Mouse (Mus musculus): ENCODE measurements around the gene Cd47.

The Cd47 gene

DNA sequence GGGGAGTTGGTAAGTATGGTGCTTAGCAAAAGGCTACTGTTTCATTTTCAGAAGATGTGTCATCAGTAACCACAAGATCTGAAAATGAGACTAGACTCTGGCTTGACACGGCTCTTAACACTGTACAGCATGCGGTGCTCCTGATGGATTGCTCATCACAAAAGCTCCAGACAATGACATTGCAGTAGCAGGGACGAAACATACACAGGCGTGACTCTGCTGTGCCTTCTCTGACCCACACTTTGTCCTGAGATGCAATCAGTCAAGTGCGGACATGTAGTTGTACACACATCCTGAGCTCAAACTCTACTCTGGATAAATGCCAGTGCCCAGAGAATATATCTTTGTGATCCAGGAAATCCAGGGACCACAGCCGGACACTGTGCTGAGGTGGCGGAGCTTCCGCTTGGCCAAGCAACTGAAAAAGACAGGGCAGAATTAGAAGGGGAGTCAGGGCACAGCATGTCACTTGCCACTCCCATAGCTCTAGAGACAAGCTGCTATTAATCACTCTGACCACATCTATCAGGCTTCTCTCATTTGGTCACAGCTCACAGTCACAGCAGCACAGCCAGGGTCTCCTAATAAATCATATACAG is 151.7 kb downstream of the Cd47 start:
- DNase-seq, result peak; percentile 66

GRCm38 (mm10) chr16:49953817-49954216 is 153.5 kb downstream of the Cd47 start:
- DNase-seq, result peak; percentile 64

DNA sequence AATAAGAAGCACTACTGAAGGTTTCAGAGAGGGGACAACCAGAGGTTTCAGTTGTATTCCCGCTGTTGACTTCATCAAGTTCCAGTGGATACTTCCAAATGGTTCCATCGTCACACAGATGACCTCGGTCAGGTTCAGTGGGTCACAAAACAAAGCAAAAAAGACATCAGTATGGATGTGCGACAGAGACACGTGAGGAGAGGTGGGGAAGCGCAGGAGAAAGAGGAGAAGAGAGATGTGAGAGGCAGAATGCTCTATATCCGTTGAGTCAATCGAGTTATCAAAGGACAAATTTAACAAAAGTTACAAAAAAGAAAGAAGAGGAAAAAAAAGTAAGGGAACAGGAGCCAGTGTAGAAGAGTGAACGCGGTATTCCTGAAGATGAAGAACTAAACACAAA is 154.6 kb downstream of the Cd47 start:
- DNase-seq, result no peak

DNA sequence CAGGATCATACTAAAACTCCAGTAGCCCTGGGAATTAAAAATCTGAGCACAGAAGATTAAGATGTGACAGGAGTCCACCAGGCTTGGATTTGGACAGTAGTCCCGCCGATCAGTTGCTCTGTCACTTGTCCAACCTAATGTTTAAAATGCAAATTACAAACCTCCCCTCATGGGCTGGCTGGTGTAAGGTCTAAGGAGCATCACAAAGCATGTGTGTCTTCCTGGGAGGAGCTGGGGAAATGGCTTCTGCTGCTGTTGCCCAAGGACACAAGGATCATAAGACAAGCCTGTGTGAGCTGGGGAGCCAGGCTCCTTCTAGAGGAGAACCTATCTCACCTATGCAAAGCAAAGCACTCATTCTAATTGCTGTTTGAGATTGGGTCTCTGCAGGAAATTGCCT is 155.0 kb downstream of the Cd47 start:
- DNase-seq, result no peak

DNA sequence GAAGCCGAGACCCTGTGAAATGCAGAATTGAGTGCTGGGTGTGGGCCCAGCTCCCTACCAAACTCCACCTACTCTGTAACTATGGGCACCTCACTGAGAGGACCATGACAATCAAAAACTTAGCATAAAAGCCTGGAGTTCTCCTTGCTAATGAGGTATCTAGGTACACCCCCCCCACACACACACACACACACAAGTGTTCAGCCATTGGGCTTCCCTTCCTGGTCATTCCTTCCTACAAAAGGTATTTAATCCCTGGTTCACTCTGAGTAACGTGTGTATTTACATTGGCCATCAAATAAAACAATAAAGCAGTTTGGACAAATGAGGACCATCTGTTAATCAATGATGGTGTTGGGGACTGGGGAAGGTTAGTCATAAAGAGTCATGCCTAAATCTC is 155.6 kb downstream of the Cd47 start:
- DNase-seq, result no peak

DNA sequence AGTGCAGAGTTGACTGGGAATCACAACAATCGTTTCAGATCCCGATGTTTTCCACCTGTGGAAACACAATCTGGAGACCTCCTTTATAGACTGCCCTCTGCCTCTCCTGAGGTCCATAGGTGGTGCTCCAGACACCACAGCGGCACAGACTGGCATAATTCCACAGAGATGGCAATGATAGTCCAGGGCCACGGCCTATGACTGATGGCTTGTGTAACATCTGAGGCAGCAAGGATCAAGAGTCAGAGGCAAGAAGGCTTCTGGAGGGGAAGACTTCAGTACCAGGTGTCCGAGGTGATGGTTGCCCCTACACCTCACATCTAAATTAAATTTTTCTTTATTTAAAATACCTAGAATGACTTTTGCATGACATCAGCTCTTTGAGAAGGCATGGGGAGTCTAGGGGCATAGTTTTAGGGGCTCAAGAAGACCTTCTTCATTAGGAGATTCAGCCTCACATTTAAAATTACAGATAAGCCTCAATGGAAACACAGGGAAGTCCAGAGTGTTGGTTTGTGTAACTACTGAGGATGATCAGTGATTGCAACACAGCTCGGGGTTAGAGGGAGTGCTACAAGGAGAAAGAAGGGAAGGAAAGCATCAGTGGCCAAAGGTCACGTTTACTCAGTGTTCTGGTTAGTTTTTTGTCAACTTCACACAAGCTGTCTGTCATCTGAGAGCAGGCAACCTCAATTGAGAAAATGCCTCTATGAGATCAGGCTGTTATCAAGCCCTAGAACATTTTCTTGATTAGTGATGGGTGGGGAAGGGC is 156.4 kb downstream of the Cd47 start:
- DNase-seq, result no peak

DNA sequence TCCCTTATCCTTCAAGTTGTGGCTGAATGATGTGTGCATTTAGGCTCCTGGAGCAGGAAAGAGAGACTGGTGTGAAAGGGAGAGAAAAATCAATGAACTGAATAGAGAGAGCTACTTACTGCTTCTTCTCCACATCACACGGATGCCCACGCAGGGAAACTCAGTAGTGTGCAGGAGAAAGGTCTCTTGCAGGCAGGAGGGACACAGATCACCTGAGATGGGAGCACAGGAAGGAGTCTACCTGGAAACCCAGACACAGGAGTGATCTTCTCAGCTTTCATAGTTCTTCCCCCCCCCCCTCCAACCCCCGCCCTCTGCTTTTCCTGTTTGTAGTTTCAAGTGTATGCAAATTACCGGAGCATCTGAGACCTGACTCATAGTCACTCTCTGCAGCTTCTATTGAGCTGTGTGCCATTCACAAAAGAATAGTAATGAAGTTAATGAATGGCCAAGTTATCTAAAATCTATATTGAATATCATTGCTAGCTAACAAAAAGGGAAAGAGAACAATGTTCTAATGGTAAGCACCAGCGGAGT is 158.6 kb downstream of the Cd47 start:
- no peak for DNase-seq

GRCm38 (mm10) chr16:49962305-49962704 is 162.0 kb downstream of the Cd47 start:
- DNase-seq, result no peak

DNA sequence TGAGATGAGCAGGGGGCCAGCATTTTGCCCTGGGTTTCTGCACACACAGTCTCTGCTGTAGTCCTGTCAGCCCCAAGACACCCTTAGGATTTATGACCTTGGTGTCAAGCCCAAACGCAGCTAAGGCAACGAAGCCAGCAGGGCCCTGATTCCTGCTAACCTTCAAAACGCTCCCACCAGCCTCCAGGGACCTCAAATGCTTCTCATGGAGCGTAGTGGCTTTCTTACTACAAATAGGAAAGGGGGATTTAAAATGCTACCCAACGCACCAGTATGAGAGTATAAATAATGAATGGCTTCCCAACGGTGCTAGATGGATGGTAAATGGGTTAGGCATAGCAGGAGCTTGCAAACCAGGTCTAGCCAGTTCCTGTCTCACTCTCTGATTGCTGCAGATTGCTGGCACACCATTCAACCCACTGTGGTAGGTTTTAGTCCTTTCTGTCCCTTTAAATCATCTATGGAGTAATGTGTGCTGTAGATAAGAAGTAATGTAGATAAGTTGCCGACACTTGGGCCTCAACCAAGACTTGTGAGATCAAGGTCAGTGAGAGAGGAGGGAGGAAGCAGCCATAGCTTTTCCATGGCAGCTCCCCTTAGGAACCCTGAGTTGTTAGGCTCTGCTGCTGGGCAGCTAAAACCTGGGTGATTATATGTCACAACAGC is 164.1 kb downstream of the Cd47 start:
- no peak for DNase-seq

Measured in kidney, adult 9 months (tissue).